Mouse (Mus musculus): Measurements from ENCODE around the gene Bicral. TPM values are rescaled to one million over a fixed set of nuclear protein-coding genes. Genes with fewer than 3 reads are reported as not detected.

The Bicral gene
- polyA plus RNA-seq (2012; ENCODE audit: insufficient read depth, insufficient read length, low replicate concordance, missing spikeins): not detected in 2 replicates

GRCm38 (mm10) chr17:46857903-46858748 lies at the start of gene Bicral:
Gene Bicral, minus strand, starts transcription at chr17:46858482.
- peak within 1 kb of the TSS; percentile 93 for H3K4me3 ChIP-seq (ENCODE audit: insufficient read depth, low read depth, low read length)
- WGBS: 3% methylated on average over 65 of the region's 65 CpGs

DNA sequence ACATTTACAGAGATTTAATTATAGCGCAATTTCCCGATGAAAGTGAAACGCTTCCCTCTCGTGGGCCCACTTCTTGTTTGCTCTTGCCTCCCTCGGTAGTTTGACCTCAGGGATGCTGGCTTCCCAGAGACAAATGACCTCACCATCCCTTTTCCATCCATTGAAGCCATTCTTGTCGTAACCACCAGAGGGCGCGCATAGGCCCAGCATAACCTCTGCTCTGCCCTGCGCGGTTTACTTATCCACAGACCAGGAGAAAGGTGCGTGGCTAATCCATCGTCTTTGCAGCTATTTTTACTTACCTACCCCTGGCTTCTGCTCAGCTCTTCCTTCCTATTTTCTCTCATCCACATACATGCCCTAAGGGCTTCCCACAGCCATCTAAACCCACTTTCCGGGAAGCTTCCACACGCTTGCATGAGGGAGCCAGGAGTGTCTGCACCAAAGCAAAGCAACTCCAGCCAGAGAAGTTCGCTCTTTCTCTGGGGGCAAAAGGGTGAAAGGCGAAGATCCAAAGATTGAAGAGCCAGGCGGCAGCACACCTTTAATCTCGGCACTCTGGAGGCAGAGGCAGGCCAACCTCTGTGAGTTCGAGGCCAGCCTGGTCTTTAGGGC lies 45.7 kb upstream of the Bicral start:
- Histone ChIP-seq H3K4me3 (ENCODE audit: insufficient read depth, low read depth, low read length) (no peak overlapping the region), H3K4me1 (ENCODE audit: control insufficient read depth, insufficient read depth, low read length) (no peaks in the 10 kb centered on the region), H3K27ac (ENCODE audit: insufficient read depth, low read depth, low read length) (no peak overlapping the region)
- WGBS: 20% methylated on average over 19 of the region's 19 CpGs
- TF ChIP-seq CTCF (IDR thresholded peaks at IDR 0.05; ENCODE audit: insufficient read depth, low read depth, low read length) (peak; percentile 69), POLR2A (IDR thresholded peaks at IDR 0.05; ENCODE audit: insufficient read depth, low read depth, low read length) (no peak)

More at GRCm38 (mm10) chr17:46857903-46858748, at the start of gene Bicral:
- TF ChIP-seq CTCF (IDR thresholded peaks at IDR 0.05; ENCODE audit: insufficient read depth, low read depth, low read length) (no peak), POLR2A (IDR thresholded peaks at IDR 0.05; ENCODE audit: insufficient read depth, low read depth, low read length) (no peak)
- H3K4me1 ChIP-seq (ENCODE audit: control insufficient read depth, insufficient read depth, low read length): peaks cover 11% of the 10 kb centered on the region
- peak within 1 kb of the TSS; percentile 99 for H3K27ac ChIP-seq (ENCODE audit: insufficient read depth, low read depth, low read length)

DNA sequence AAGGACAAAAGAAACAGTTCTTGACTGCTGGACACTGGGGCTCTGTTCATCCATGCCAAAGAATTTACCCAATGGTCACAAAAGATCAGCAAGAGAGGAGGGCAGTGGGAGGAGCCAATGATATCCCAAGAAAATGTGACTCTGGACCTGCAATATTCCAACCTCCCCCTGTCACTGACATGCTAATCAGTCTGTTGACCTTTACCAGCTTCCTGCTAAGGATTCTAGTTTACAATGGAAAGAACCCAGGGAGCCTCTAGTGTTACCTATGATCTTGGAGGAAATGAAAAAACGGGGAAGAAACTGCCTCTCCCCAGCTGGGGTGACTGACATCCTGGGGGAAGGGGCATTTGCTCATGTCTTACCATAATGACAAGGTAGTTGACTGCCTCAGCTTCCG lies 42.7 kb upstream of the Bicral start:
- no peak overlapping the region for H3K27ac ChIP-seq (ENCODE audit: insufficient read depth, low read depth, low read length)
- H3K4me1 ChIP-seq (ENCODE audit: control insufficient read depth, insufficient read depth, low read length): no peaks in the 10 kb centered on the region
- no peak for TF ChIP-seq POLR2A (IDR thresholded peaks at IDR 0.05; ENCODE audit: insufficient read depth, low read depth, low read length)
- H3K4me3 ChIP-seq (ENCODE audit: insufficient read depth, low read depth, low read length): no peak overlapping the region
- 68% methylated on average over 2 of the region's 2 CpGs for WGBS

DNA sequence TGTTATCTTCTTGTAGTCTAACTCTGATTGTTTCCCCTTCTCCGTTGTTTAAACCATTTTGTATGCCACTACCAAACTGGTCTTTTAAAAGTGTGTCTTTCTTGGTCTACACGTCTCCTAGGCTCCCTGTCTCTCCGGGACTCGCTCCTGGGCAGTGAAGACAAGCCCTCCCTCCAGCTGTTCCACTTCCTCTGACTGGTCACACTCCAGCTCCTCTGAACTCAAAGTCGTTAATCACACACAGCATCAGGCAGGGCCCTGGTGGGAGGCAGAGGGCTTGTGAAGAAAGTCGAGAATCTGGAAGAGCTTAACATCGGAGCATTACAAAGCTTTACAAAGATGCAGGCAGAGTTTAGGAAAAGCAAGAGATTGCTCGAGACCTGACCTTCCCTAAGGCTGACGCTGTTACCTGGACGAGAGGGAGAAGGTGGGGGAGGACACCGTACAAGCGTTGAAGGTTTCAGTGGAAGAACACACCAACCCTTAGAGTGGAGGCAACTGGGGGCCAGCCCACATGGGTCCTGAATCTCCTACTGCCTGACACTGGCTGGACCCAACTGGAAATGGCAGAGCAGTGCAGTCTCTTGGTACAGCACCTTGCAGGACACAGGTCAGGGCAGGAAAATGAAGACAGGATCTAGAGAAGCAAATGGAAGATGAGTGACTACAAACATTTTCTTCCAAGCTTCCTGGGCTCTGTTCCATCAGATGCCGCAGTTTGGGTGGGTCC lies 39.1 kb upstream of the Bicral start:
- no peak overlapping the region for H3K4me3 ChIP-seq (ENCODE audit: insufficient read depth, low read depth, low read length)
- H3K4me1 ChIP-seq (ENCODE audit: control insufficient read depth, insufficient read depth, low read length): peaks cover 8% of the 10 kb centered on the region
- 56% methylated on average over 13 of the region's 13 CpGs for WGBS
- H3K27ac ChIP-seq (ENCODE audit: insufficient read depth, low read depth, low read length): no peak overlapping the region
- TF ChIP-seq POLR2A (IDR thresholded peaks at IDR 0.05; ENCODE audit: insufficient read depth, low read depth, low read length) (no peak), CTCF (IDR thresholded peaks at IDR 0.05; ENCODE audit: insufficient read depth, low read depth, low read length) (no peak)

DNA sequence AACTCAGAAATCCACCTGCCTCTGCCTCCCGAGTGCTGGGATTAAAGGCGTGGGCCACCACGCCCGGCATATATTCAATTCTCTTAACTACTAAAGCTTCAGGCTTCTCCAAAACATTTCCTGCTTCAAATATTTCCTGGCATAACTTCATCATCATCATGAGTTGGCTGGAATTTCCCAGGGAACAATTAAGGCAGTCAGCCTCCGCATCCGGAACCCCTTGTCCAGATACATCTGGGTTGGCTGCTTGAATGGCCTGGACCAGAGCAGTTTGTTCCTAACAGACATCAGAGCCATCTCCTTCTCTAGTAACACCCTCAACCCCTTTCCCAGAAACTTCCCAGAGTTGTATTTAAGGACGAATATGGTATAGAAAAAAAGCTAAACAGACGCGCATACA lies 37.1 kb upstream of the Bicral start:
- H3K27ac ChIP-seq (ENCODE audit: insufficient read depth, low read depth, low read length): no peak overlapping the region
- TF ChIP-seq CTCF (IDR thresholded peaks at IDR 0.05; ENCODE audit: insufficient read depth, low read depth, low read length): no peak
- no peak for TF ChIP-seq POLR2A (IDR thresholded peaks at IDR 0.05; ENCODE audit: insufficient read depth, low read depth, low read length)
- 86% methylated on average over 9 of the region's 9 CpGs for WGBS

DNA sequence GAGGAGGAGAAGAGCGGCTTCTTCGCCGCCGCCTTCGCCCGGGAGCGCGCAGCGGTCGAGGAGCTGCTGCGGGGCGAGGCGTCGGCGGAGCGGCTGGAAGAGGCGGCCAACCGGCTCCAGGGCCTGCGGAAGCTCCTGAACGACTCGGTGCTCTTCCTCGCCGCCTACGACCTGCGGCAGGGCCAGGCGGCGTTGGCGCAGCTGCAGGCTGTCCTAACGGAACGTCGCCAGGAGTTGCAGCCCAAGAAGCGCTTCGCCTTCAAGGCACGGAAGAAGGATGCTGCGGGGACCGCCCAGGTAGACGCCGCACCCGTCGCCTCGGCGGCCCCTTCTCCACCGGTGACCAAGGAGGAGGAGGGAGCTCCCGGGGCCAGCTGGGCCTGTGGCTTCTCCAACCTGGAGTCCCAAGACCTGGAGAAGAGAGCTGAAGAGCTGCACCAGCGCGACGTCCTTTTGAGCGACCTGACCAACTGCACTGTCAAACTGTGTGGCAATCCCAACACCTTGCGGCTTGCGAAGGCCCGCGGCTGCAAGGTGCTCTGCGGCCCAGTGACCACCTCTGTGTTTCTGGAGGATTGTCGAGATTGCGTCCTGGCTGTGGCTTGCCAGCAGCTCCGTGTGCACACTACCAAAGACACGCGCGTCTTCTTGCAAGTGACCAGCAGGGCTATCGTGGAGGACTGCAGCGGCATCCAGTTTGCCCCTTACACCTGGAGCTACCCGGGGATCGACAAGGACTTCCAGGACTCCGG lies 32.7 kb upstream of the Bicral start:
- WGBS: under 1% methylated on average over 64 of the region's 64 CpGs
- peak overlapping the region; percentile 88 for H3K4me3 ChIP-seq (ENCODE audit: insufficient read depth, low read depth, low read length)
- peak overlapping the region; percentile 95 for H3K27ac ChIP-seq (ENCODE audit: insufficient read depth, low read depth, low read length)
- TF ChIP-seq POLR2A (IDR thresholded peaks at IDR 0.05; ENCODE audit: insufficient read depth, low read depth, low read length): no peak
- TF ChIP-seq CTCF (IDR thresholded peaks at IDR 0.05; ENCODE audit: insufficient read depth, low read depth, low read length): no peak
- H3K4me1 ChIP-seq (ENCODE audit: control insufficient read depth, insufficient read depth, low read length): peaks cover 16% of the 10 kb centered on the region

More for the DNA sequence above, 37.1 kb upstream of the Bicral start:
- Histone ChIP-seq H3K4me3 (ENCODE audit: insufficient read depth, low read depth, low read length) (no peak overlapping the region), H3K4me1 (ENCODE audit: control insufficient read depth, insufficient read depth, low read length) (peaks cover 9% of the 10 kb centered on the region)

DNA sequence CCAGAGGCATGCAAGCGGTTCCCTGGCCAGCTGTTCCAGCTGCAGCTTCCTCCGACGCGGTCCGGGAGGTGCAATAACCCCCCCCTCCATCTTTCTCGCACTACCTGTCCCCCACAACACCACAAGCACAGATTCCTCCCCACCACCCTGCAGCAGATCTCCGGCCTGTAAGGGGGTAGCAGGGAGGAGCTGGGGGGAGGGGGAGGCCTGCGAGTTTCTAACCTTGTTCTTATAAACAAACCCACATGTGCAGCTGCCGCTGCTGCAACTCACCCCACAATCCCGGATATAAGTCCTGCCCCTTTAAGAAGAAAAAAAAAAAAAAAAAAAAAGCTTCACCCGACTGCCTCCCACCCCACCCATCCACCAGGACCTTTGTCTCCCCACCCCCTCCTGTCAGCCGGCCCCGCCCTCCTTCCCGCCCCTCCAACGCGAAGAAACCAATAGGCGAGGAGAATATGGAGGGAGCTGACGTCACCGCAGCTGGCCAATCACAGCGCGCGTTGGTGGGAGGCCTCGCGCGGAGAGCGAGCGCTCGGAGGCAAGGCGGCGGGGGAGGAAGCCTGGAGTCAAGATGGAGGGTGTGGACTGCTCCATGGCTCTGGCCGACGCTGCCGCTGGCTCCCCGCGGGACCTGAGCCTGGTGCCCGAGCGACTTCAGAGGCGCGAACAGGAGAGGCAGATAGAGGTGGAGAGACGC lies 32.0 kb upstream of the Bicral start, which contains the start of gene Tbcc:
Gene Tbcc, plus strand, starts transcription at position 569 of the 700 bp plus-strand sequence.
- under 1% methylated on average over 40 of the region's 40 CpGs for WGBS
- Histone ChIP-seq H3K4me1 (ENCODE audit: control insufficient read depth, insufficient read depth, low read length) (peaks cover 22% of the 10 kb centered on the region), H3K27ac (ENCODE audit: insufficient read depth, low read depth, low read length) (peak within 1 kb of the TSS; percentile 95), H3K4me3 (ENCODE audit: insufficient read depth, low read depth, low read length) (peak within 1 kb of the TSS; percentile 88)
- TF ChIP-seq CTCF (IDR thresholded peaks at IDR 0.05; ENCODE audit: insufficient read depth, low read depth, low read length) (no peak), POLR2A (IDR thresholded peaks at IDR 0.05; ENCODE audit: insufficient read depth, low read depth, low read length) (peak; percentile 91)
